Mouse (Mus musculus) urinary bladder, postnatal 4 days (tissue): Measurements from ENCODE around the gene Gpr132.

Experiments
- DNase-seq, 2 experiments: peaks; one replicate each; pipeline ENCODE4 v3.0.0; 2021 to 2022; ENCODE audit warnings: low spot score in 2 of 2

Gpr132 gene

DNA sequence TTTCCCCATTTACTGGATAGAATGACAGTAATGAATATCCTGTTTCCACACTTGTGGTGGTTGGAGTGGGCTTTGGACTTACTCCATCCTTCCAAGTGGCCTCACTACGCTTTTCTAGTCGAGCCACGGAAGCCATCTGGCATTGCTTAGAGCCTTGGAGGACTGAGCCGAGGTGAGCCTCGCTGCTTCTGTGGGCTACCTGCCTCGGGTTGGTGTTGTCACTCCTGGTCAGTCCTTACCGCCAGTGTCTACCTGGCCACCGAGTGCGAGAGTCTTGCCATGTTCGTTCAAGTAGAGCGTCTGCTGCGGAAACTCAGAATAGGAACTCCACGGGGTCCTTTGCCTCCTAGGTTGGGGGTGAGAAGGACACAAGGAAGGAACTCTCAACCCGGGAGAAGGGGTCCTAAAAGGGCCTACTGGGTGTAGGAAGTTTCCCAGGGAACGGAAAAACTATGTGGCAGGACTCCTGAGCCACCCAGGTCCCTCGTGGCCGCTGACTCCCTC, 9.1 kb upstream of the Gpr132 start:
- DNase-seq = no peak

DNA sequence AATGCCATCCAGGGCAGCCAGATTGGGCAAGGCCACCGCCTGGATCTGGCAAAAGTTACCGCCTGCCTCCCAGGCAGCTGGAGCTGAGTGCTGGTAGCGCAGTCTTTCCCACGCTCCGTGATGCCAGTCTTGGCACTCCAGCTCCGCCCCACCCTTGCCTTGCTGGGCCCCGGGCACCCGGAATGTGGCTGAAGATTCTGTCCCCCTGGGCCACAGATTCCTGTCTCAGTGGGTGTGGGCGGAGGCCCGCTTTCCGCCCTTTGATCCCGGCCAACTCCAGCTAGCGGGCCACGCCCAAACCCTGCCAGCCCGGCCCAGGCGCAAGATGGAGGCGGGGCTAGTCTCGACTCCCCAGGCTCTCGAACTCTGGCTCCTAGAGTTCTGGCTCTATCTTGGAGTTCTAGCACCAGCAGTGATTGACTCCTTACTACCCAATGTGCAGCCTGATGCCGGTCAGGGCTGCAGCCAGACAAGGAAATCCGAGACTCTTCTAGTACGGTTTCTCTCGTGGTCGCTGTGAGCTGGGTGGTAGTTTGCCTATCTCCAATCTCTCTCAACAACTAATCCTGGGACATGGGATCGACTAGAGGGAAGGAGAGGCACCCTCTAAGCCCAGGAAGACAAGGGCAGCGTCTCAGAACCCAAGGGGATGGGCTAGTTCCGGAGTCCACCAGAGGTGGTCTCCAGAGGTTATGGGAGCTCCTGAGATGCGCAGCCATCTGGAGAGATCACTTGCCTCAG, 8.5 kb upstream of the Gpr132 start:
- DNase-seq = no peak

DNA sequence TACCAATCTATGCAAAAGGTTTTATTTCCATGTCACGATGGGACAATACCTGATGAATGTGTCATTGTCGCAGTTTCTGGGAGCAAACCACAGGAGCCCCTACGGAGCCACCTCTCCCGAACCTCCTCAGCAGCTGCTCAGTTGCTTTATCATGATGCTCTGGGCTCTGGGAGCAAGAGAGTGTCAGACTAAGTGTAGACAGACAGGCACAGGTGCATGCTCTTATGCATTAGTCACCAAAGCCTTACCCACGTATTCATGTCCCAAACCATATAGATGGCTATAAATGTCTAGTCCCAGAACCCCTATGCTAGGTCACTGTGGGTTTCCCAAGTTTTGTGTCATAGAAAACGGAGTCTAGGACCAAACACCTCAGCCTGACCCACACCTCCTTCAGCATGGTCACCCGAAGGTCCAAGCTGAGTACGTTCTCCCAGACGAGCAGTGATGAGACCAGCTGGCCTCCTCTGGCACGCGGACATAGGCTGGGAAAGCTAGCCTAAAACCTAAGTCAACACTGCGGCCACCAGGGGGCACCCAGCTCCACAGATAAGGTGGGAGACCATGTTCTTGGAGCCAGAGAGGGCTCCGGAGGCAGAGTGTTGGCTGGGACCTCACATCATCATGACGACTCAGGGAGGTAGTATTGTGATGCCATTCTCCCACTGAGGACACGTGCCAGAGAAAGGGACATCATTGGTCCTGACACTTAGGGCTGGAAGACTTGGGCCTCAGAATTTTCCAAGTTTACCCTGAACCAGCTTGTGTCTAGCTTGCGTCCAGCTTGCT, 7.4 kb upstream of the Gpr132 start:
- DNase-seq = peak; percentile 82 to 93

DNA sequence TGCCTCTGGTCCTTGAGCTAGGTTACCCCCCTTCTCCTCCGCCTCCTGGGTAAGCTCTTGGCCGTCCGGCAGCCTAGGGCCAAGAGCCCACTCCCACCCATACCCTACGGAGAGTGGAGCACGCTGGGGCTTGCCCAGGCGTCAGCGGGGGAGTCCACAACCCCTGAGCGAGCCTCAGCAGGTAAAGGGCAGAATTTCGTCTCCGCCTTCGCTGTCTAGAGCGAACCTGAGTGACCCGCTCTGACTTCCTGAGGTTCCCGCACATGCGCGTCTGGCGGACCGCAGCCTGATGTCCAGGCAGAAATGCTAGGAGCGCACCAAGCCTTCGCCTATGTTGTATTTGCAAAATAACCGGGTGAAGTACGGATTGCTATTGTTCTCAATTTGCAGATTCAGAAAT, 6.2 kb upstream of the Gpr132 start:
- no peak for DNase-seq

DNA sequence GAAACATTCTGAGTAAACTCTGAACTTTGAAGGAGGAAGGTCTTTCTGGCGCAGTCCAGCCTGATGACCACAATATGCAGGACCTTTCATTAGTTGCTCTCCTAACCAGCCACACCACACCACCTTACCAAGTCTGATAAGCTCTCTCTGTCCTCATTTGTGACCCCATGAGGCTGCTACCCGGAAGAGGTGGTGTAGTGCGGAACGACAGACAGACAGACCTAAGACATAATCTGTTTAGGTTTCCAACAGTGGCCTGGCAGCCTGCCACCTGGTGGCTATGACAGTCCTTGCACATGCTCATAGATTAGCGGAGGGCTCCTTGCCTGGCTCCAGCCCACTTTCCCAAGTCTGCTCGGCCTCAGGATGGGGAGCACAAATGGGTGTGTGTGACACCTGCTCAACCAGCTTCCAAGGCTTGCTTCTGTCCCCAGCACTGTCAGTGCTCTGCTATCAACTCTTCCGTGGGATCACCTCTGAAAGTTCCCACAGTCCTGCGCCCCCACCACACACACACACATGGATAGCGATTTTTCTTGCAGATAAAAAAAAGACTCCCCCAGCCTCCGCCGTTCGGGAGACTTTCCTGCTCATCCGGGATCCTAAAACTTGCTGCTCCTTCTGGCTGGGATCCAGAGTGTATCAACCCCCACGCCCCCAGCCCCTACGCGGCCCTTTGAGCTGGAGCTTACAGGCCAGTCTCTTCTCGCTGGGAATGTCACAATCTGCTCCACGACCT, 5.6 kb upstream of the Gpr132 start:
- peak; percentile 62 to 80 for DNase-seq

DNA sequence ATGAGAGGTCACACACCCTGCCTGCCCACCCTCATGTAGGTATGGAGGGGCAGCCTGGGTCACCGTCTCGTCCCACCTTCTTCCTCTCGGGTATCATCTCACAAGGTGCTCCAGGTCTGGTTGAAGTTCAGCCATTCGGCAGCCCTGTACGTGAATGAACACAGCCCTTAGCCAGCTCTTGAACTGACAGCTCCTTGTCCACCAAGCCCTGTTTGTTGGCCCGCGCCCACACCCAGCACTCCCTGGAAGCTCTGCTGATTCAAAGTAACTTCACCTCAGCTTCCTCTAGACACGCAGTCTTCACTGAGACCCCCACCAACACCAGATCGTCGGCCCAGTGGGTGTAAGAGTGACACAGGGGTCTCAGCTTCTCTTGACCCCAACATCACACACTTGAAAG, 5.0 kb upstream of the Gpr132 start:
- no peak for DNase-seq

DNA sequence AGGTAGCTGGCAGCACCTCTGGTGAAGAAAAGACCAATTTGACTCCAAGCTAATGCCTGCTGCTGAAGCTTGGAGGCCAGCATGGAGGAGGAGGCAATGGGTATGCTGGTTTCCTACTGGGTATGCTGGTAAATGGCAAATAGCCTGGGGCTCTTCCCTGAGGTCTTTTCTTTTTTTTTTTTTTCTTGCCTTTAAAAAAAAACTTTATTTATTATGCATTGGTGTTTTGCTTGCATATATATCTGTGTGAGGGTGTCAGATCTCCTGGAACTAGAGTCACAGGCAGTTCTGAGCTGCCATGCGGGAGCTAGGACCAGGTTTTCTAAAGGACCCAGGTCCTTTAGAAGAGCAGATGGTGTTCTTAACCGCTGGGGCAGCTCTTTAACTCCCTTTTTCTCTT, 3.2 kb upstream of the Gpr132 start:
- DNase-seq = no peak

DNA sequence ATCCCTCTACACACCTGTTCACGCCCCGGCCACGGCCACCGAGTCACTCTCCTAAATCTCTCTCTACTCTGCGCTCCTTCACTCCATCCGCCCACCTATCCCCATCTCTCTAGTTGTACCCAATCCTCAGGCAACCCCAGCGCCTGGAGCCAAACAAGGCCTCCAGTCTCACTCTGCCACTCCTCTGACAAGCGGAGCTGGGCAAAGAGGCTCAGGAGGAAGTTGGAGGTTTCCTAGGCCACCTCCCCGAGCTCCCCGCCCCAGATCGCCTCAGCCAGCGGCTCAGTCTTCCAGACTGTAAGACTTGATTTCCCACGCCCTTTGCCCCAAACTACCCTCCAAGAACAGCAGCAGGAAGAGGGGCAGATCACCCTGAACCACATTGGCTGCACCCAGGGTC, 2.7 kb upstream of the Gpr132 start:
- no peak for DNase-seq

DNA sequence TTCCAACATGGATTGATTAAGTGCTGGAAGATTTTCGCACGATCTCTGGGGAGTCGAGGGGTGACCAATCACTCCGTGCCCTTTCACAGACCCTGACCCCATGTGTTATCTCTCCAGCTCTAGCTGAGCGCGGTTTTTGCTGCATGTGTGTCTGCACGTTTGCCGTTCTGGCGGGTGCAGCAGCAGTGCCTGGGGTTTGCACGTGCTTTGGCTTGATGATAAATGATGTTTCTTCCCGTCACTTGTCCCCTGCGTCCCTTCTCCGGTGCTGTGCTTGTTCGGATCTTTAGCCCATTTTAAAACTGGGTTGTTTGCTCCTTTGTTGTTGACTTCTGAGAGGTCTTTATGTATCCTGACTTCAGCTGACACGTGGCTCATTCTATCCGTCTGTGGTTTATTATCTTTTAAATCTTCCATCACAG, 1.8 kb upstream of the Gpr132 start:
- DNase-seq = no peak

DNA sequence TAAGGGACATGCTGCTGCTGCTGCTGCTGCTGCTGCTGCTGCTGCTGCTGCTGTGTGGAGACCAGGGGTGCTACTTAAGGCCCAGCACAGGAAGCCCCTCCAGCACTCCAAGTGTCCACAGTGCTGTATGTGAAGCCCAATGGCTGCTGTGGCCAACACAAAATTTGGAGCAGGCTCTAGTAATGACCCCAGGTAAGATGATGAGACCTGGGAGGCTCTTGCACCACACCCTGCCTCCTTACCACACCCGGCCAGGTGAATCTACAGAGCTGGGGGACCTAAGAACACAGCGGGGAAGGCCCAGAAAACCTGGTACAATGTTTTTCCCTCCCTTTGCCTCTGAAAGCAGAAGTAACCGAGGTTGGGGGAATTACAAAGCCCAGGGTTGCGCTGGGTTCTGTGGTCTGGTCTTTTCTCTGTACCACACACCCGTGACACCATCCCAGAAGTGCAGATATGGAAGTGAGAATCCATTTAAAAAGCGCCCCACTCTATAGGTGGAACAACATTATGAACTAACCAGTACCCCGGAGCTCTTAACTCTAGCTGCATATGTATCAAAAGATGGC, 838 bp downstream of the Gpr132 start:
- no peak for DNase-seq

DNA sequence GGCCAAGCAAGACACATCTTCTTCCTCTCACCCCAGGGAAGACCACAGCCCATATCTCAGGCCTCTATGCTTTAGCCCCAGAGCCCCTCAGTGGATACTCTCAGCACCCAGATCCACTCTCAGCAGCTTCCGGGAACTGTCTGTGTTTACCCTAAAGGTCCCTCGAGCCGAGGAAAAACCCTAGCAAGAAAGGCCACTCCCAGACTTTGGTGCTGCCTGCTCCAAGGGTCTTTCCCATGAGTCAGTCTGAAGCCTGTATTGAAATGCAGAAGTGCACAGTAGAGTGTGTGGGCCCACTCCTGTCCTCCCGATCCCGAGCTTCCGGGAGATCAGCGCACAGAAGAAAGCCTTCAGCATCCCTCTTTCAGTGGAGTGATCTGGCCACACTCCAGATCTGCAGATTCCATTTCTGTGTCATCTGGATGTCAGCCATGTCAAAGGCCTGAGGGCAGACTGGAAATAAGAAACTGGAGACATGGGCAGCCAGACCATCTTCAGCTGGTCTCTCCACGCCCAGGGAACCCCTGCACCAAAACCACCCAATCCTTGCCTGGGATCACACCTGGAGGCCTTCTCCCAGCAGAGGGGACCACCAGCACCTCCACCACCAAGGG, 1.5 kb downstream of the Gpr132 start:
- DNase-seq = no peak

DNA sequence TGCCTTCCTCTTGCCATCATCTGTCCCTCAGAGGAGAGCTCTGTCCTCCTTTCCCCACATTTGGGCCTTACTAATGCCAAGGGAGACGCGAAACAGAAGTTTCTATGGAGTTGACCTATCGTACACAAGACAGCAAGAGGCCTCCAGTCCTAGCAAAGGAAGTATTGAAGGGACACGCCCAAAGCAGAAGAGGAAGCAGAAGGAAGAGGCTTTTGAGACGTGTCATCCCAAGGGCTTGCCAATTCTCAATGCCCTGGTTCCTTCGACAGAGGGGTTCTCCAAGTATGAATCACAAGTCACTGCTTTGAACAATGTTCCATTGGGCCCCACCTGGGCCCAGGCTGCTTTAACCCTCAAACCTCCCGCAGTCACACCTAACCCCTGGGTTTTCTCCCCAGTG, 3.2 kb downstream of the Gpr132 start:
- no peak for DNase-seq

DNA sequence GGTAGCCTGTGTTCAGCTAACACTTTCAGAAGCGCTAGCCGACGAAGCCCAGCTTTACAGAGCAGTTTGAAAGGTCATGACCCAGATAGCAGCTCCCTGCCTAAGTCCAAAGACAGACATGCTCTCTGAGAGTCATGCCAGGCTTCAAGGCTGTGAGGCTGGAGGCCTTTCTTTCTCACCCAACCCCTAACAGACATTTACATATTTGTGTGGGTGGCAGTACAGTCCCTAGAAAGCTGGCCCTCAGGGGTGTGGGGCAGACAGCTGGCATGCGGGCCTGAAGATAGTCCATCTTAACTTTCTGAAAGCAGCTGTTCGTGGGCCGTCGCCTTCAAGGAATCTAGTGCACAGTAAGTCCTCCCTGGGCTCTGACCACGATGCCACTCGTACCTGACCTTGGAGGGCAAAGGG, 6.1 kb downstream of the Gpr132 start:
- no peak for DNase-seq

DNA sequence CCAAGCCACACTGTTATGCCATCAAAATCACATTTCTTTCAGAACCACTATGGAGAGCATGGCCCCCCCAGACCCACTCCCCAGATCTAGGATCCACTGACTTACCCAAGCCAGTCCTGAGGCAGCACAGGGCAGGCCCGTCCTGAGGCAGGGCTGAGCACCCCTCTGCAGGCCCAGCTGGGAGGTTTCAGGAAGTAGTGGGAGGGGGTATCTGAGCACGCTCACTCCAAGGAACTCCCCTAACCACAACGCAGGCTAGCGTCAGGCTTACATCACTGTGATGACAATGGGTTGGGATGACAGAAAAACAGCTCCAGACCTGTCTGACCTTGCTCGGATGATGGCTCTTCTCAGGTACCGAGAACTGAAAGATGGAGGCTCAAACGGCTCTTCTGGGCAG, 7.3 kb downstream of the Gpr132 start:
- no peak for DNase-seq

DNA sequence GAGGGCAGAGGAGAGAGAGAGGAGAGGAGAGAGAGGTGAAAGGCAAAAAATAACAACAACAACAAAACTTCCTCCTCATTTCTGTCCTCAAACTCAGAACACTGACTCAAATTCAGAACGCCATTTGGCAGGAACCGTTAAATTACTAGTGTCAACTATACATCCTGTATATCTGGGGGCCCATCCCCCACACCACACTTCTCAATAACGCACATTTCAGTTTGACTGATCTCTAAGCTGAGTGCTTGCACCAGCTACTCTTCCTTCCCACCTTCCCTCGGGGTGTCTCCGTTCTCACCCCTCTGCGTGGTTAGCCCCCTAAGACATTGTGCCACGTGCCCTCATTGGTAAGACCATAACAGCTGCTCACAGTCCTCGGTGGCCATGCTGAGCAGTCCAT, 8.1 kb downstream of the Gpr132 start:
- DNase-seq = no peak

DNA sequence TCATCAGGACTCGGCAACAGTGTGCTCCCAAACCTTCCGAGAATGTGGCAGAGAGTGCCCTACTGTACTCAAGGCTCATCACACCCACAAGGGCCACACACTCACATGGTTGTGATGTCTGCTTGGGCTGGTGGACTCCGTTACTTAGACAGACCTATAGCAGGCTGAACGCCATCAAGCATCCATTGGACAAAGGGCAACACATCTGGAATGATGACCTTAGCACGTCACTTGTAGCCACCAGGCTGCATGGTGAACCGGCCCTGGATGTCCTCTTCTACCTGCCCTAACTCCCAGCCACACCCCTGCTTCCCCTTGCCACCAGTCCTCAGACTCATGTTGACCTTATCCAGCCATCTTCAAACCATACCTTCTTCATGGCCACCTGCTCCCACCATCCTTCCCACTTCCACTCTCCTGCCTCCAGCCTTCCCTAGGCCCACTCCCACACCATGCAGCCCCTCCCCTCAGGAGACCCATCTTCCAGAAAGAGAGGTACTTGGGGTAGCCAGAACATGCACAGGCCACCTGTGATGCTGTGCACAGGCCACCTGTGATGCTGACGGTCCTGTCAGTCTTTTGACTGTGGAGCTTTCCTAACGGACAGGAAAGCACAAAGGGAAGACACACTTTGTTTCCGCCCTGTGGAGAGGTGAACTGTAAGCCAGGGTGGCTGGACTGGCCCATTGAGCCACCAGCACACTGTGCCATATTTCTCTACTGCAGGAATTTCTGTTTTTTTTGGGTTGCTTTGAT, 9.3 kb downstream of the Gpr132 start:
- no peak for DNase-seq

DNA sequence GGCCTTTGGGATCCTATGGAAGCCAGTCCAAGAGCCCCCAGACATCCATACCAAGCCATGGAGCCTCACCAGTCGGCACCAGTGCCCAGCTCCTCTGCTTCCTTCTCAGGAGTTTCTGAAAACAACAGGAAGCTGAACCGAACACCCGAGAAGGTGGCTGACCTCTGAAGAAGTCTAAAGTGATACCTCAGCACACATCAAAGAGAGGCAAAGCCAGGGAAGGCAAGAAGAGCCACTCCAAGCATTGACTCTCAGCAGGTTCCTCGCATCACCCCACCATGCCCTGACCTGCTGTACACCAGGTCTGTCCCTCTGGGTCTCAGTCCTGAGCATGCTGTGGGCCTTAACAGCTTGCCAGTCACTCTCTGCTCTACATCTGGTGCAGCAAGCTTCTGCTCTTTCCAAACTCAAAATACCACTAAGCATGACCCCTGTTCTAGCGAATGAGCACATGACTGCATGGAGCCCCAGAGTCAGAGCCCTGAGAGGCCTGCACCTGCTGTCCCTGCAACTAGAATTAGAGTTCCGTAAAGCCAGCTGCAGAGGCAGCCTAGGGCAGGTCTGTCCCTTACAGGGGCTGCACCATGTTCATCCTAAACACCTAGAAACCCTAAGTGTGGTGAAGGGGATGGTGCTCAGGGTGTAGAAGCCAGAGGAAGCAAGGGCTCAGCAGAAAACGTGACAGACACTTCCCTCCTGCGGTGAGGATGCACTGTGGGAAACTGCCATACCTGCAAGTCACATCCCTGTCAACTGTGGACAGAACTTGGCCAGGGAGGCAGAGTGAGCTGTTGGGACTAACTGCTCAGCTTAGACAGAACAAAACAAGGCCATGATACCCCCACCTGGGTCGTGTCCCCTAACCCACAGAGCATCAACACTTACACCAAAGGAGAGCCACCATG, 10.8 kb downstream of the Gpr132 start:
- DNase-seq = no peak

DNA sequence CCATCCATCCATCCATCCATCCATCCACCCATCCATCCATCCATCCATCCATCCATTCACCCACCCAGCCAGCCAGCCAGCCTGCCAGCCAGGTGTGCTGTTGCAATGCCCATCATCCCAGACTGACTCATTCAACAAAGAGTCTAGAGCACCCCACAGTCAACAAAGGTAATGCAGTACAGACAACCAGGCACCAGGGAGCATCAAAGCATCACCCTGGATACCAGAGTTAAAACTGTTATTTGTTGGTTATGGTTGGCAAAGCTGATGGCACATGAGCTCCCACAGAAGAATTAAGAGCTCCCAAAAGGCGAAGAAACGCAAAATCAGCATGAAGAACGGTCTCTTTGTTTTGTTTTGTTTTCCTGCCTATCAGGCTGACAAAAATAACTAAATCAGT, 11.7 kb downstream of the Gpr132 start:
- no peak for DNase-seq

DNA sequence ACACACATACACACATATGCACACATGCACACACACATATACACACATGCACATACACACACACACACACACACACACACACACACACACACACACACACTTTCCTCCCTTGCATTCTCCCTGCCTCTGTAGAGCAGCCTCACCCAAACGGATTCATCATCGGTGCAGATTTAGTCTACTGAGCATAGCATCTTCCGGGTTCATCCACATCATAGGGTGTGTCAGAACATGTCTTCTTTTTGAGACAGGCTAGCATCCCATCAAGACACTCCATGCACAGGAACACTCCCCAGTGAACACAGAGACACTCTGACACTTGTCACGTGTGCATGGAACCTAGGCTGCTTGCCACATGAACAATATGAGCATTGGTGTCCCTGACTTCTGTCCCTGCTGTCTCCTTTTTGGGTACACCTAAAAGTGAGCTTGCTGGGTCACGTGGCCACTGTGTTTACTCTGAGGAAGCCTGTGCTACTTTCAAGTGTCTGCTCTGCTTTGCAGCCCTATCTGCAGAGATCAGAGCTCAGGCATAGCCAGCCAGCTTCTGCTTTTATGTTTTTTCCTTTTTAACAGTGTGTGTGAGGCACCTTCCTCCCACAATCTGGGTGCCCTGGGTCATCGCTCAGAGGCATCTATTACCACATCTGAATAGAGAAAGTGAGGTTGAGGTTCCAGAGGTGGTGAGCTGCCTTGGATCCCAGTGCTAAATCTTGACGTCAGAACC, 13.3 kb downstream of the Gpr132 start:
- DNase-seq = no peak
